Mouse (Mus musculus): Measurements from ENCODE around the gene Cd101. TPM values are rescaled to one million over a fixed set of nuclear protein-coding genes. Genes with fewer than 3 reads are reported as not detected.

Gene Cd101
- polyA plus RNA-seq, 1 experiment from 2014 or later = 0.05 TPM

DNA sequence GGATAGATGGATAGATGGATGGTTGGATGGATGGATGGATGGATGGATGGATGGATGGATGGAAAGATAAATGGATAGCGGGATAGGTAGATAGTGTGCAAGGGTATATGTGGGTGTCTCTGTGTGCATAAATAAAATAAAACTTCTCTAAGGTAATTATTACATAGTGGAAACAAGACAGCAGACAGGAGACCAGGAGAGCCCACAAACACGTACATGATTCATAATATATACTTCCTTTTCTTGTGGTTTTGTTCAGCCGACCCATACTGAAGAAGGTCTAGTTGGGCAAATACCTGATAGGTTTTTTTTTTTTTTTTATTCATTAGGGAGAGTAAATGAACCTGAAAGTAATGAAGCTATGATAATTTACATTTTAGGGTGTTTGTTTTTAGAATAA lies 15.8 kb downstream of the Cd101 start:
- H3K4me2 ChIP-seq (replicated peaks) = no peak overlapping the region
- no peak overlapping the region for H3K9ac ChIP-seq
- H3K27ac ChIP-seq = no peak overlapping the region
- H3K4me1 ChIP-seq (replicated peaks; ENCODE audit: control insufficient read depth, insufficient read depth, low read length) = 0 out of 2 replicates have a peak, but pooled peaks cover 7% of the 10 kb centered on the region
- ATAC-seq (ENCODE audit: low FRiP score) (no peak), DNase-seq (ENCODE audit: low spot score) (no peak)
- 97% methylated on average over 3 of the region's 3 CpGs for WGBS
- H3K27me3 ChIP-seq (ENCODE audit: control insufficient read depth, insufficient read depth, low read length) = no peaks in the 10 kb centered on the region
- no peak overlapping the region for H3K4me3 ChIP-seq (replicated peaks; ENCODE audit: low read length)
- no peaks in the 10 kb centered on the region for H3K9me3 ChIP-seq (ENCODE audit: control insufficient read depth, low read length)
- H3K36me3 ChIP-seq (replicated peaks; ENCODE audit: control insufficient read depth, insufficient read depth) = no peaks in the 10 kb centered on the region

DNA sequence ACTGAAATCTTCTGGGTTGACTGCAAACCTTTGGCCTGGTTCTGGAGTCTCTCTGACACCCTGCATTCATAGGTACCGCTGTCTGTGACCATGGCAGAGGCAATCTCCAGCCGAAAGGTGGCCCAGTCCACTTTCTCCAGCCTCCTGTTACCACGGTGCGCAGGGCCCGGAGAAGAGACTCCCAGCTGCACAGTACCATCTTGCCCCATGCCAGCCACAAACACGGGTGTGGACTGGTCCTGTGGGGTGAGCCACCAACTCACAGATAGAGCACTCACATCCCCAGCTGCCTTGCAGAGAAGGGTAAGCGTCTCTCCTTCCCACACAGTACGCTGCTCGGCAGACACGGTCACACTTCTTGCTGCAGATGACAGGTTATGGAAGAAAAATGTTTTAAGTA lies 16.4 kb downstream of the Cd101 start:
- no peak overlapping the region for H3K4me2 ChIP-seq (replicated peaks)
- no peak for DNase-seq (ENCODE audit: low spot score)
- H3K27me3 ChIP-seq (ENCODE audit: control insufficient read depth, insufficient read depth, low read length) = no peaks in the 10 kb centered on the region
- 93% methylated on average over 10 of the region's 10 CpGs for WGBS
- H3K4me1 ChIP-seq (replicated peaks; ENCODE audit: control insufficient read depth, insufficient read depth, low read length) = 0 out of 2 replicates have a peak, but pooled peaks cover 7% of the 10 kb centered on the region
- H3K36me3 ChIP-seq (replicated peaks; ENCODE audit: control insufficient read depth, insufficient read depth) = no peaks in the 10 kb centered on the region
- no peak for ATAC-seq (ENCODE audit: low FRiP score)
- H3K9ac ChIP-seq = no peak overlapping the region
- no peaks in the 10 kb centered on the region for H3K9me3 ChIP-seq (ENCODE audit: control insufficient read depth, low read length)
- H3K27ac ChIP-seq = no peak overlapping the region
- H3K4me3 ChIP-seq (replicated peaks; ENCODE audit: low read length) = no peak overlapping the region

- Histone ChIP-seq H3K9me3 (ENCODE audit: control insufficient read depth, low read length) (no peaks in the 10 kb centered on the region), H3K27me3 (ENCODE audit: control insufficient read depth, insufficient read depth, low read length) (no peaks in the 10 kb centered on the region), H3K4me1 (replicated peaks; ENCODE audit: control insufficient read depth, insufficient read depth, low read length) (0 out of 2 replicates have a peak, but pooled peaks cover 7% of the 10 kb centered on the region), H3K36me3 (replicated peaks; ENCODE audit: control insufficient read depth, insufficient read depth) (no peaks in the 10 kb centered on the region), H3K9ac (no peak overlapping the region), H3K4me2 (replicated peaks) (no peak overlapping the region), H3K27ac (no peak overlapping the region), H3K4me3 (replicated peaks; ENCODE audit: low read length) (no peak overlapping the region)
- 70% methylated on average over 8 of the region's 8 CpGs for WGBS
- DNase-seq (ENCODE audit: low spot score) = no peak
- no peak for ATAC-seq (ENCODE audit: low FRiP score)
Measured at GRCm38 (mm10) chr3:101012597-101012996, 16.8 kb downstream of the Cd101 start.

DNA sequence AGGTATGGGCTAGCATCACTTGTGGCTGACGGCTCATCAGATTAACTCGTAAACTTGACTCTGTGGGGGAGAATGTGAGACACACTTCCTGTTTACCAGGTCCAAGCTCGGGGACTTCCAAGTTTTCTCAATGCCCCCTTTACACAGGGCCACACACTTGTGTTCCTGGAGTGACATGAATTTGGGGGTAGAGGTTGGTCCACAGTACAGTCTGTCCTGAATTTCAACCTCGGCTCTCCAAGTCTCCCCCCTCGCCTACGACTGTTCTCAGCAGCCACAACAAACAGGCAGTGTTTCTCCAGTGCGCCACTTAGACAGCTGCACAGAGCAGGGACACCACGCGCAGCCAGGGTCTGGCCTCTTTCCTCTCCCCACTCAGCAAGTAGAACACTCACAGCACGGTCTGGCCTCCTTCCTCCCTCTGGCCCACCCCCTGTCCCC lies 17.2 kb downstream of the Cd101 start:
- ATAC-seq (ENCODE audit: low FRiP score) = no peak

GRCm38 (mm10) chr3:101011203-101011600 lies 18.2 kb downstream of the Cd101 start:
- DNase-seq (ENCODE audit: low spot score) (no peak), ATAC-seq (ENCODE audit: low FRiP score) (no peak)
- WGBS = 69% methylated on average over 5 of the region's 5 CpGs
- Histone ChIP-seq H3K27ac (no peak overlapping the region), H3K9ac (no peak overlapping the region), H3K27me3 (ENCODE audit: control insufficient read depth, insufficient read depth, low read length) (no peaks in the 10 kb centered on the region), H3K36me3 (replicated peaks; ENCODE audit: control insufficient read depth, insufficient read depth) (no peaks in the 10 kb centered on the region), H3K4me1 (replicated peaks; ENCODE audit: control insufficient read depth, insufficient read depth, low read length) (0 out of 2 replicates have a peak, but pooled peaks cover 7% of the 10 kb centered on the region), H3K9me3 (ENCODE audit: control insufficient read depth, low read length) (no peaks in the 10 kb centered on the region), H3K4me3 (replicated peaks; ENCODE audit: low read length) (no peak overlapping the region), H3K4me2 (replicated peaks) (no peak overlapping the region)

More for the DNA sequence above, 17.2 kb downstream of the Cd101 start:
- H3K4me1 ChIP-seq (replicated peaks; ENCODE audit: control insufficient read depth, insufficient read depth, low read length) = 0 out of 2 replicates have a peak, but pooled peaks cover 7% of the 10 kb centered on the region
- H3K27me3 ChIP-seq (ENCODE audit: control insufficient read depth, insufficient read depth, low read length) = no peaks in the 10 kb centered on the region
- 66% methylated on average over 10 of the region's 10 CpGs for WGBS
- no peak overlapping the region for H3K27ac ChIP-seq
- no peak overlapping the region for H3K4me3 ChIP-seq (replicated peaks; ENCODE audit: low read length)
- H3K9me3 ChIP-seq (ENCODE audit: control insufficient read depth, low read length) = no peaks in the 10 kb centered on the region
- no peak for DNase-seq (ENCODE audit: low spot score)
- no peak overlapping the region for H3K4me2 ChIP-seq (replicated peaks)
- no peak overlapping the region for H3K9ac ChIP-seq
- H3K36me3 ChIP-seq (replicated peaks; ENCODE audit: control insufficient read depth, insufficient read depth) = no peaks in the 10 kb centered on the region

DNA sequence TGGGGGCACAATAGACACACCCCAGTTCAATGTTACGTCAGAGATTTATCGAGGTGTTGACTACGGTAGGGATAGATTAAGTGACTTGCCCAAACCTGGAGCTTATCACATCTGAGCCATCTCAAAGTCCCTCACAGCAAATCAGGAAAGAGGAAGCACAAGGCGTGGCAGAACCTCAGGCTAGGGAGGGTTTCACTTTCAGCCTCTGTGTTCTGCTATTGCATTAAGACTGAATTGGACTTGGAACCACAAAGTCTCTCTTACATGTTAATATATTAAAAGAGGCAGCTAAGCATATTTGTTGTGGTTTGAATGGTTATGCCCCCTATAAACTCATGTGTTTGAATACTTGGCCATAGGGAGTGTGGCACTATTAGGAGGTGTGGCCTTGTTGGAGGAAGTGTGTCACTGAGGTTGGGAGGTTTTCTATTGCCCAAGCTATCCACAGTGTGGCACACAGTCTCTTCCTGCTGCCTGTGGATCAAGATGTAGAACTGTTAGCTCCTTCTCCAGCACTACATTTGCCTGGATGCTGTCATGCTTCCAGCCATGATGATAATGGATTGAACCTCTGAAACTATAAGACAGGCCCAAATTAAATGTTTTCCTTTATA lies 18.7 kb downstream of the Cd101 start:
- no peak overlapping the region for H3K9ac ChIP-seq
- no peaks in the 10 kb centered on the region for H3K36me3 ChIP-seq (replicated peaks; ENCODE audit: control insufficient read depth, insufficient read depth)
- ATAC-seq (ENCODE audit: low FRiP score) (no peak), DNase-seq (ENCODE audit: low spot score) (no peak)
- no peak overlapping the region for H3K4me3 ChIP-seq (replicated peaks; ENCODE audit: low read length)
- 92% methylated on average over 4 of the region's 4 CpGs for WGBS
- no peak overlapping the region for H3K4me2 ChIP-seq (replicated peaks)
- H3K27me3 ChIP-seq (ENCODE audit: control insufficient read depth, insufficient read depth, low read length) = no peaks in the 10 kb centered on the region
- no peak overlapping the region for H3K27ac ChIP-seq
- H3K4me1 ChIP-seq (replicated peaks; ENCODE audit: control insufficient read depth, insufficient read depth, low read length) = 0 out of 2 replicates have a peak, but pooled peaks cover 7% of the 10 kb centered on the region
- H3K9me3 ChIP-seq (ENCODE audit: control insufficient read depth, low read length) = no peaks in the 10 kb centered on the region

- Histone ChIP-seq H3K9ac (no peak overlapping the region), H3K27ac (no peak overlapping the region), H3K36me3 (replicated peaks; ENCODE audit: control insufficient read depth, insufficient read depth) (no peaks in the 10 kb centered on the region), H3K4me3 (replicated peaks; ENCODE audit: low read length) (no peak overlapping the region), H3K9me3 (ENCODE audit: control insufficient read depth, low read length) (no peaks in the 10 kb centered on the region), H3K27me3 (ENCODE audit: control insufficient read depth, insufficient read depth, low read length) (no peaks in the 10 kb centered on the region), H3K4me1 (replicated peaks; ENCODE audit: control insufficient read depth, insufficient read depth, low read length) (no peaks in the 10 kb centered on the region), H3K4me2 (replicated peaks) (no peak overlapping the region)
- DNase-seq (ENCODE audit: low spot score) (no peak), ATAC-seq (ENCODE audit: low FRiP score) (no peak)
- WGBS = 75% methylated on average over 5 of the region's 5 CpGs
Measured at GRCm38 (mm10) chr3:101007112-101007782, 22.1 kb downstream of the Cd101 start.

DNA sequence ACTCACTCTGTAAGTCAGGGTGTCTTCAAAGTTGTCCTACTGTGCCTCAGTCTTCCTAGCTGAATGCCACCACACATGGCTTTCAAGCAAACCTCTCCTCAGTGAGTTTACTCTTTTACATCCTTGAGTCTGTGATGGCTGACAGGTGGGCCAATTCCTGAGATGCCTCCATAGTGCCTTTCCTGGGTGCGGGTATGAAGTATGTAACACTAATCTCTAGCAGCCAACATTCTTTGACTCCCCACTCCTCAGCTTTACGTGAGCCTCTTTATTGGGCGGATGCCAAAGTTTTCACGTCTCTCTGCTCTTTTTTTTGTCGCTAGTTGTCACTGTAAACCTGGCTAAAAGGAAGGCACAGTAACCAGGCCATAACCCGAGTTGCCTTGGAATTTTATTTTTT lies 24.0 kb downstream of the Cd101 start:
- no peaks in the 10 kb centered on the region for H3K27me3 ChIP-seq (ENCODE audit: control insufficient read depth, insufficient read depth, low read length)
- H3K9me3 ChIP-seq (ENCODE audit: control insufficient read depth, low read length) = no peaks in the 10 kb centered on the region
- H3K4me3 ChIP-seq (replicated peaks; ENCODE audit: low read length) = no peak overlapping the region
- ATAC-seq (ENCODE audit: low FRiP score) (no peak), DNase-seq (ENCODE audit: low spot score) (no peak)
- H3K4me1 ChIP-seq (replicated peaks; ENCODE audit: control insufficient read depth, insufficient read depth, low read length) = no peaks in the 10 kb centered on the region
- 82% methylated on average over 6 of the region's 6 CpGs for WGBS
- no peaks in the 10 kb centered on the region for H3K36me3 ChIP-seq (replicated peaks; ENCODE audit: control insufficient read depth, insufficient read depth)
- no peak overlapping the region for H3K27ac ChIP-seq
- H3K4me2 ChIP-seq (replicated peaks) = no peak overlapping the region
- no peak overlapping the region for H3K9ac ChIP-seq

GRCm38 (mm10) chr3:101003575-101004356 lies 25.6 kb downstream of the Cd101 start:
- H3K4me2 ChIP-seq (replicated peaks) = no peak overlapping the region
- ATAC-seq (ENCODE audit: low FRiP score) = no peak
- no peak for DNase-seq (ENCODE audit: low spot score)
- no peaks in the 10 kb centered on the region for H3K36me3 ChIP-seq (replicated peaks; ENCODE audit: control insufficient read depth, insufficient read depth)
- H3K27ac ChIP-seq = no peak overlapping the region
- no peak overlapping the region for H3K4me3 ChIP-seq (replicated peaks; ENCODE audit: low read length)
- H3K4me1 ChIP-seq (replicated peaks; ENCODE audit: control insufficient read depth, insufficient read depth, low read length) = no peaks in the 10 kb centered on the region
- H3K9me3 ChIP-seq (ENCODE audit: control insufficient read depth, low read length) = no peaks in the 10 kb centered on the region
- no peak overlapping the region for H3K9ac ChIP-seq
- H3K27me3 ChIP-seq (ENCODE audit: control insufficient read depth, insufficient read depth, low read length) = no peaks in the 10 kb centered on the region
- 89% methylated on average over 15 of the region's 15 CpGs for WGBS
